Mouse (Mus musculus): ENCODE results near the gene Syt9.

- TF ChIP-seq CTCF (IDR thresholded peaks at IDR 0.05; ENCODE audit: borderline replicate concordance, insufficient read depth, low read length) (no peak), POLR2A (IDR thresholded peaks at IDR 0.05; ENCODE audit: low read depth, low read length) (no peak)
Measured at GRCm38 (mm10) chr7:107370232-107371125, at the start of gene Syt9.

Measured in embryonic fibroblast, embryonic 13.5 days (primary cell).